Mouse (Mus musculus): ENCODE results near the gene D130043K22Rik. TPM values are rescaled to one million over a fixed set of nuclear protein-coding genes. Genes with fewer than 3 reads are reported as not detected.

The D130043K22Rik gene
- total RNA-seq, 2 experiments from 2014 or later = 19.1 to 22.2 TPM

- DNase-seq = no peak
- intact Hi-C loops (cut with DNase I) = no loop called here
Observed at GRCm38 (mm10) chr13:24889554-24889953, 44.6 kb downstream of the D130043K22Rik start.

- intact Hi-C loops (cut with DNase I) = no loop called here
- no peak for DNase-seq
Observed at GRCm38 (mm10) chr13:24892516-24892915, 47.6 kb downstream of the D130043K22Rik start.

- no peak for DNase-seq
- intact Hi-C loops (cut with DNase I) = no loop called here
Observed at GRCm38 (mm10) chr13:24893880-24894279, 48.9 kb downstream of the D130043K22Rik start.

- intact Hi-C loops (cut with DNase I) = no loop called here
- no peak for DNase-seq
Observed at GRCm38 (mm10) chr13:24901916-24902315, 57.0 kb downstream of the D130043K22Rik start.

- DNase-seq = no peak
- intact Hi-C loops (cut with DNase I) = no loop called here
Observed at GRCm38 (mm10) chr13:24903412-24903811, 58.5 kb downstream of the D130043K22Rik start.

- no peak for DNase-seq
- intact Hi-C loops (cut with DNase I) = no loop called here
Observed at GRCm38 (mm10) chr13:24905422-24905821, 60.5 kb downstream of the D130043K22Rik start.

- intact Hi-C loops (cut with DNase I) = no loop called here
- DNase-seq = no peak
Observed at GRCm38 (mm10) chr13:24906831-24907570, 62.1 kb downstream of the D130043K22Rik start.

GRCm38 (mm10) chr13:24909112-24909511, 64.2 kb downstream of the D130043K22Rik start:
- intact Hi-C loops (cut with DNase I) = no loop called here
- no peak for DNase-seq

- no peak for DNase-seq
- intact Hi-C loops (cut with DNase I) = no loop called here
Observed at GRCm38 (mm10) chr13:24913576-24913975, 68.6 kb downstream of the D130043K22Rik start.

- no peak for DNase-seq
- intact Hi-C loops (cut with DNase I) = no loop called here
Observed at GRCm38 (mm10) chr13:24914915-24915314, 70.0 kb downstream of the D130043K22Rik start.

GRCm38 (mm10) chr13:24915831-24916230, 70.9 kb downstream of the D130043K22Rik start:
- no peak for DNase-seq
- intact Hi-C loops (cut with DNase I) = no loop called here

- DNase-seq = peak; percentile 42
- intact Hi-C loops (cut with DNase I) = no loop called here
Observed at GRCm38 (mm10) chr13:24920333-24920977, 75.5 kb downstream of the D130043K22Rik start.

GRCm38 (mm10) chr13:24921281-24921680, 76.3 kb downstream of the D130043K22Rik start:
- DNase-seq = no peak
- intact Hi-C loops (cut with DNase I) = no loop called here

- intact Hi-C loops (cut with DNase I) = no loop called here
- DNase-seq = no peak
Observed at GRCm38 (mm10) chr13:24923991-24924390, 79.1 kb downstream of the D130043K22Rik start.

GRCm38 (mm10) chr13:24930591-24930990, 85.7 kb downstream of the D130043K22Rik start:
- no peak for DNase-seq
- intact Hi-C loops (cut with DNase I) = no loop called here

GRCm38 (mm10) chr13:24933199-24933598, 88.3 kb downstream of the D130043K22Rik start:
- intact Hi-C loops (cut with DNase I) = no loop called here
- DNase-seq = no peak

GRCm38 (mm10) chr13:24936772-24937107, 91.8 kb downstream of the D130043K22Rik start:
- intact Hi-C loops (cut with DNase I) = loop anchor here (5.0 kb wide), 1 partner anchor 51 kb away; no protein-coding TSS in a partner anchor
- DNase-seq = no peak

- peak; percentile 86 for DNase-seq
- intact Hi-C loops (cut with DNase I) = loop anchor here (5.0 kb wide), 1 partner anchor 50 kb away; no protein-coding TSS in a partner anchor
Observed at GRCm38 (mm10) chr13:24937108-24937838, 92.3 kb downstream of the D130043K22Rik start, which contains the start of gene Aldh5a1. TSS of gene Aldh5a1 (minus strand) at chr13:24937661.

- no peak for DNase-seq
- intact Hi-C loops (cut with DNase I) = loop anchor here (5.0 kb wide), 1 partner anchor 49 kb away; no protein-coding TSS in a partner anchor
Observed at GRCm38 (mm10) chr13:24937839-24938166, 92.9 kb downstream of the D130043K22Rik start.

- intact Hi-C loops (cut with DNase I) = loop anchor here (5.0 kb wide), 1 partner anchor 49 kb away; no protein-coding TSS in a partner anchor
- peak; percentile 79 for DNase-seq
Observed at GRCm38 (mm10) chr13:24938683-24939082, 93.7 kb downstream of the D130043K22Rik start.

- DNase-seq = no peak
- intact Hi-C loops (cut with DNase I) = loop anchor here (5.0 kb wide), 1 partner anchor 48 kb away; no protein-coding TSS in a partner anchor
Observed at GRCm38 (mm10) chr13:24939472-24939871, 94.5 kb downstream of the D130043K22Rik start.

All from left cerebral cortex, postnatal 4 days (tissue).